In the genomic region with DNA sequence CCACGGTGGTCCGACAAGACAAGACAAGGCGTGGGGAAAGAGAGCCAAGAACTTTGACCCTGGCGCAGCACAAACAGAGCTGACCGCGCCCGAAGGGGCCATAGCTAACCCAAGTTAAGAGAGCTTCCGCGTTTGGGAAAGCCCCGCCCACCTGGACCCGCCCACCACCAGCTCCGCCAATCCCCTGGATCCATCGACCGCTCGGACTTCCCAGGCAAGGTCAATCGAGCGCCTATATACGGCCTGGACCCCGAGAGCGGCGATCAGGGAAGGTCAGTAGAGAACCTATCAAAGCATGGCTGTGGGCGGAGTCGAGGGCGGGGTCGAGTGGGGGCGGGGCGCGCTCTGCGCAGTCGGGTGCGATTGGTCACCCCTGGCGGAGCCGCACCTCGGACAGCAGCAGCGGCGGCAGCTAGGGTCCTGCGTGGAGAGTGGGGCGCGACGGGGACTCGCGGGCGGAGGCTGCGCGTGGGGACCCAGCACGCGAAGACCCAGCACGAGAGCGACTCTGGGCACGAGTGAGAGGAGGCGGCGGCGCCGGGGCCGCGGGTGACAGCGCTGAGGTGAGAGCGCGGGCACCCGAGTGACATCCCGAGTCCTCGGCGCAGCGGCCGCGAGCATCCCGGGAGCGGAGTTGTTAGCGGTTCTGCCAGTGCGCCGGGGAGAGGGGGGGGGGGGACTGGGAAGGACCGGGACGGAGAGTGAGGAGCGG, we compare ENCODE assay signal across 8 mouse cellular contexts. TPM values are rescaled to one million over a fixed set of nuclear protein-coding genes. Genes with fewer than 3 reads are reported as not detected.
A peak's percentile ranks its signal among the peaks of the same experiment; 100 is the strongest.
DNase-seq lines count a peak whose midpoint lies in the region; ATAC-seq lines count a peak whose summit lies in the region.

A gene (plus strand): TSS at position 353 of the 712 bp plus-strand sequence.

- no peaks in the 10 kb centered on the region for H3K27me3 ChIP-seq in intestine, embryonic 14.5 days (replicated peaks; ENCODE audit: control insufficient read depth, insufficient read depth, low read length)

- peak within 1 kb of the TSS; percentile 82 for H3K27ac ChIP-seq in intestine, embryonic 14.5 days (ENCODE audit: low read depth)

- peaks cover 9% of the 10 kb centered on the region; the same call in 1 of the 2 replicates for H3K4me1 ChIP-seq in intestine, embryonic 14.5 days (replicated peaks; ENCODE audit: control insufficient read depth, insufficient read depth, low read length)

- H3K9ac ChIP-seq in intestine, embryonic 14.5 days (ENCODE audit: low read length) = peak within 1 kb of the TSS; percentile 53

- H3K36me3 ChIP-seq in intestine, embryonic 14.5 days (ENCODE audit: control insufficient read depth, insufficient read depth, low read length) = no peaks in the 10 kb centered on the region

- no peaks in the 10 kb centered on the region for H3K9me3 ChIP-seq in intestine, embryonic 14.5 days (ENCODE audit: control insufficient read depth, low read length)

- ATAC-seq in intestine, embryonic 14.5 days (replicated peaks; ENCODE audit: low FRiP score, low TSS enrichment, low read depth) = peak; percentile 93

- DNase-seq in adrenal gland, adult 18-20 months (ENCODE audit: low spot score in 2 of 2) = peak; percentile 95 to 99
- peak; percentile 98 for DNase-seq in embryo, embryonic 11 days
- peak; percentile 99 for DNase-seq in gastrocnemius, postnatal 25 days
- DNase-seq in intestine, embryonic 14.5 days (ENCODE audit: low spot score) = peak; percentile 100
- DNase-seq in left cerebral cortex, postnatal 14 days (ENCODE audit: low spot score in 2 of 2) = peak; percentile 99
- DNase-seq in mesoderm, embryonic 11.5 days (ENCODE audit: low read depth, low spot score) = peak; percentile 99
- DNase-seq in right cerebral cortex, postnatal 36 days (ENCODE audit: low spot score in 2 of 2) = peak; percentile 97
- peak; percentile 100 for DNase-seq in yolk sac, embryonic 10.5 days (ENCODE audit: low spot score)

- WGBS in intestine, embryonic 14.5 days = under 1% methylated on average over 73 of the region's 74 CpGs

- intact Hi-C loops in left cerebral cortex, postnatal 14 days (cut with DNase I) = loop anchor here (5.0 kb wide), 2 partner anchors 187 to 237 kb away; a partner anchor contains a TSS

- H3K4me3 ChIP-seq in intestine, embryonic 14.5 days (ENCODE audit: low read depth, low read length) = peak within 1 kb of the TSS; percentile 68

- peak within 1 kb of the TSS; percentile 87 for H3K4me2 ChIP-seq in intestine, embryonic 14.5 days (ENCODE audit: low read length)

RNA-seq across cellular contexts. Expression of the gene that starts here (rescaled TPM):
- 10 to 100 TPM; 33.0 to 35.9 TPM for total RNA-seq in adrenal gland, adult 18-20 months (2021)
- total RNA-seq in gastrocnemius, postnatal 25 days (2021) = 1 to 10 TPM; 4.4 to 5.8 TPM
- polyA plus RNA-seq in intestine, embryonic 14.5 days (2014; fragmentation: Nextera tagmentation; extraction: Ambion mirVana) = 32.7 and 37.7 TPM in 2 replicates
- 10 to 100 TPM; 62.8 to 66.1 TPM for total RNA-seq in left cerebral cortex, postnatal 14 days (2021)

Comparison
In these comparisons a context has a peak if more than half of its experiments do, and no peak if none do; other contexts are left out.
1. Peak in every context shown above with its lines: DNase-seq, ATAC-seq, H3K4me3 ChIP-seq and H3K27ac ChIP-seq.
2. RNA of the gene that starts here (total RNA-seq): 62.8 to 66.1 TPM in left cerebral cortex, postnatal 14 days and 33.0 to 35.9 TPM in adrenal gland, adult 18-20 months; 4.4 to 5.8 TPM in gastrocnemius, postnatal 25 days; every median in the first group is over 4 times any median in the second.